Mouse (Mus musculus) embryonic facial prominence, embryonic 12.5 days (tissue): ENCODE data around the gene Fam126a. TPM values are rescaled to one million over a fixed set of nuclear protein-coding genes. Genes with fewer than 3 reads are reported as not detected.
"Not testable (repeated sequence)": the region's sequence is repeated elsewhere in the genome, so short reads cannot be mapped to it uniquely, and the experiment has no call there.

Experiments used
- ATAC-seq: fragments of 200-750 bp; cut with Nextera tagmentation; 2 replicates; pipeline ENCODE4 v1.8.0; 2017; ENCODE audit not compliant: insufficient number of reproducible peaks, insufficient read depth, low FRiP score, low TSS enrichment
- H3K27ac ChIP-seq: fragments of 300-500 bp; sonication (generic); 2 replicates; pipeline ENCODE4 v1.5.1; 2016; ENCODE audit warnings: mild to moderate bottlenecking
- H3K27me3 ChIP-seq: fragments of 300-500 bp; sonication (generic); 2 replicates; pipeline ENCODE4 v1.6.1; 2016; ENCODE audit warnings: mild to moderate bottlenecking, moderate library complexity
- H3K36me3 ChIP-seq: fragments of 300-500 bp; sonication (generic); 2 replicates; pipeline ENCODE4 v1.6.1; 2016; ENCODE audit warnings: mild to moderate bottlenecking
- H3K4me1 ChIP-seq: fragments of 300-500 bp; sonication (generic); 2 replicates; pipeline ENCODE4 v1.6.1; 2016
- H3K4me2 ChIP-seq: fragments of 300-500 bp; sonication (generic); replicated peaks from 2 replicates; pipeline ENCODE4 v1.6.1; 2016; ENCODE audit warnings: mild to moderate bottlenecking, moderate library complexity
- H3K4me3 ChIP-seq: fragments of 300-500 bp; sonication (generic); 2 replicates; pipeline ENCODE4 v1.5.1; 2016; ENCODE audit warnings: mild to moderate bottlenecking
- H3K9ac ChIP-seq: fragments of 300-500 bp; sonication (generic); 2 replicates; pipeline ENCODE4 v1.6.1; 2016; ENCODE audit warnings: mild to moderate bottlenecking, moderate library complexity
- H3K9me3 ChIP-seq: fragments of 300-500 bp; sonication (generic); 2 replicates; pipeline ENCODE4 v1.6.1; 2016; ENCODE audit warnings: mild to moderate bottlenecking, moderate library complexity
- WGBS: fragments of 180-500 bp; shearing (Covaris S2); methylation state at CpG from one replicate; pipeline ENCODE4 v1.1.7; 2016; 5-methylcytosine and 5-hydroxymethylcytosine counted together
- polyA plus RNA-seq: library from polyadenylated mRNA; unstranded; fragments of >200 nt; fragmentation: Nextera tagmentation; extraction: Ambion mirVana; gene quantifications from 2 replicates; pipeline ENCODE4 v1.2.1, GENCODE M21; 2016

The Fam126a gene
- polyA plus RNA-seq, 1 experiment from 2014 or later: 43.2 TPM

DNA sequence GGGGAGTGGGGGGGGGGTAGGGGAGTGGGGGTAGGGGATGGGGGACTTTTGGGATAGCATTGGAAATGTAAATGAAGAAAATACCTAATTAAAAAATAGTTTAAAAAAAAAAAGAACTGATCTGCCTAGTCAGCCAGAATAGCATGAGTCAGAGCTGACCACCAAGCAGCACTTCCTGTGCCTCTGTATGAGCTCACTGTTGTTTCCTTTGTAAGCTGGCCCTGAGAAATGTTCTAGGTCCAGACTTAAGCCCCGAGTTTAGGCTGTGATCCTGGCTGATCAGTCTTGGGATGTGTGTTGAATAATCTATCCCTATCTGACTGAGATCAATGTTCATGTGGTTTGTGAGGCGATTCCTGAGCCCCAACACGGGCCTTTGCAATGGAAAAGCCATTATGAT lies 143.4 kb downstream of the Fam126a start:
- Histone ChIP-seq H3K4me3 (no peak overlapping the region), H3K4me1 (no peaks in the 10 kb centered on the region), H3K27me3 (no peaks in the 10 kb centered on the region), H3K9ac (no peak overlapping the region), H3K9me3 (no peaks in the 10 kb centered on the region), H3K4me2 (no peak overlapping the region), H3K36me3 (no peaks in the 10 kb centered on the region), H3K27ac (no peak overlapping the region)
- no peak for ATAC-seq
- 72% methylated on average over 3 of the region's 3 CpGs for WGBS

DNA sequence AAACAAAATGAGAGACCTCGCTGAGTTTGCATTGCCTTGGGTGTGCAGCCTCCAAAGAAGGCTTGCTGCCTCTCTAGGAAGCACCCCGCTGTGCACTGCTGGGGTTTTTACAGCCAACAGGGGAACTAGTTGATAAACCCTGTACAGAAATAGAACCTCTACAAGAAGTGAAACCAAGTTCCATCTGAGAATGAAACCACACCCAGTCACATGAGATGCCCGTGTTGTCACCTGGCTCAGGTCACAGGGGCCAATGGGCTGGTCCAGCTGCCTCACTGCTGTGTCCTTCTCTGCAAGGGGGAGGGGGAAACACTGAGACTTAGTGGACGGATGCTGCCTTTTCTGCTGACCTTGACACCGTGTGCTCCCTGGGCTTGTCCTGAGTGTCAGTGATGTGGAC lies 156.0 kb downstream of the Fam126a start:
- no peaks in the 10 kb centered on the region for H3K9me3 ChIP-seq
- H3K4me2 ChIP-seq: no peak overlapping the region
- H3K36me3 ChIP-seq: no peaks in the 10 kb centered on the region
- H3K27me3 ChIP-seq: no peaks in the 10 kb centered on the region
- H3K4me3 ChIP-seq: no peak overlapping the region
- H3K27ac ChIP-seq: no peak overlapping the region
- no peak overlapping the region for H3K9ac ChIP-seq
- no peak for ATAC-seq
- WGBS: 61% methylated on average over 5 of the region's 5 CpGs
- no peaks in the 10 kb centered on the region for H3K4me1 ChIP-seq

DNA sequence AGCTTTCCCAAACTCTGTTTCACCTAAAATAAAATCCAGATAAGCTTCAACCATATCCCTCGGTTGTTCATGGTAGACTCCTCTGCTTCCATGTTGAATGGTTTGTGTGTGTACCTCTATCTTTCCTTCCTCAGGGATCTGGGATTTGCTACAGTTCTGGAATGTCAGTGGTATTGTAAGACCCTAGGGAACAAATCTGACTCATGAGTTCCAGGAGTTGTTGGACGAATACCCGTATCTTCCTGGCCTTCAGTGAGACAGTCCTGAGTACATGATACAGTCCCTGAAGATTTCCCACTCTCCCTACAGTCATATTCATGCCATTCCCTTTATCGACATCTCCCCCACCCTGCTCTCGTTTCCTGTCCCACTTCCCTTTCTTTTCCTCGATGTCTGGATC lies 157.9 kb downstream of the Fam126a start:
- no peak overlapping the region for H3K27ac ChIP-seq
- H3K27me3 ChIP-seq: no peaks in the 10 kb centered on the region
- H3K4me2 ChIP-seq: no peak overlapping the region
- no peak overlapping the region for H3K4me3 ChIP-seq
- no peak overlapping the region for H3K9ac ChIP-seq
- WGBS: 78% methylated on average over 6 of the region's 6 CpGs
- ATAC-seq: no peak
- no peaks in the 10 kb centered on the region for H3K36me3 ChIP-seq
- no peaks in the 10 kb centered on the region for H3K4me1 ChIP-seq
- H3K9me3 ChIP-seq: no peaks in the 10 kb centered on the region

DNA sequence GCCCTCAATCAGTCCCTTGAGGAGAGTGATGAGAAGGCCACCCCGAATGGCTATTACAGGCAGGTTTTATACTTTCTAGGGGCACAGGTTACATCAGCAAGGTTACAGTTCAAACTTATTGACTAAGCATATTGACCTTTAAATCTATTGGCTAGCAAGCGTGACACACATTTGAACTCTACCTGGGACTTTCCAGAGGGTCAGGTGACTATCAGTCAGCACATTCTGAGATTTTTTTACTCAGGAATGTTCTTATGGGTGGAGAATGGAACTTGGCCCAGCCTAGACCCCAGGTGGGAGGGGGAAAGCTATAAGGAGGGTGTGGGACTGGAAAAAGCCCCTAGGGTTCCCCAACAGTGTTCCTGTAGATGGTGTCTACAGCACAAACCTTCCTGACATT lies 159.2 kb downstream of the Fam126a start:
- H3K4me1 ChIP-seq, H3K4me3 ChIP-seq, H3K36me3 ChIP-seq, H3K9ac ChIP-seq, H3K4me2 ChIP-seq, H3K9me3 ChIP-seq, ATAC-seq, H3K27ac ChIP-seq, H3K27me3 ChIP-seq: not testable (repeated sequence)
- WGBS: 85% methylated on average over 2 of the region's 2 CpGs

DNA sequence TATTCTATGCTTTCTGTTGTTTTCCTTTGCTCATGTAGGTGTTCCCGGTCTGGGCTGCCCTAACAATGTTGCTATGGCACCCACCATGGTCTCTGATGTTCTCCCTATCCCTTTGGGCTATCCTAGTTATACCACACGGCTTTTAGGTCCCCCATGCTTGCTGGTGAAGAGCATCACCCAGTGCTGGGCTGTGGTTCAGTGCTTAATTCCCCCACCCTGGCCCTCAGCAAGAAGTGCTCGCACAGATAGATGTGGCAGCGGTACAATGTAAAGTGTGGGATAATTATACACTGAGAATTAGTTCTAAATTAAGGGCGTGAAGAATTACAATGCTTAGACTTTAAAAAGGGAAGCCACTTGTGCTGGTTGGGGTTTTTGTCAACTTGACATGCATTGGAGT lies 164.5 kb downstream of the Fam126a start:
- WGBS: 85% methylated on average over 5 of the region's 5 CpGs
- Histone ChIP-seq H3K9me3 (no peaks in the 10 kb centered on the region), H3K9ac (no peak overlapping the region), H3K36me3 (no peaks in the 10 kb centered on the region), H3K27me3 (no peaks in the 10 kb centered on the region), H3K4me1 (no peaks in the 10 kb centered on the region), H3K4me2 (no peak overlapping the region), H3K4me3 (no peak overlapping the region), H3K27ac (no peak overlapping the region)
- ATAC-seq: no peak

Other genes starting within 250 kb of the Fam126a start
- 34.8 and 35.4 TPM in 2 replicates for gene Pus7, start 247.0 kb downstream of the Fam126a start, polyA plus RNA-seq
- 49.9 and 52.7 TPM in 2 replicates for gene Rint1, start 243.0 kb downstream of the Fam126a start, polyA plus RNA-seq
- gene Tomm7, start 186.5 kb downstream of the Fam126a start, polyA plus RNA-seq: 111 and 118 TPM in 2 replicates
- gene Klhl7, start 69.9 kb upstream of the Fam126a start, polyA plus RNA-seq: 72.4 and 73.2 TPM in 2 replicates
- 21.0 and 22.5 TPM in 2 replicates for gene Nupl2, start 134.3 kb upstream of the Fam126a start, polyA plus RNA-seq